Mouse (Mus musculus) bone marrow, adult 2 months (tissue): ENCODE measurements at regions not wholly inside any gene's neighbourhood (a gene's known extent, or its start where the extent isn't known, plus 50 kb on each side); places are given as distances from the start of the nearest gene placed in this dataset.

ENCODE experiments used
- CTCF ChIP-seq: fragments of 200-500 bp; IDR thresholded peaks from 2 replicates; pipeline ENCODE4 v1.5.1; 2011; ENCODE audit warnings: low read length, control low read depth; ENCODE audit not compliant: control insufficient read depth, insufficient read depth
- POLR2A ChIP-seq: fragments of 200-500 bp; IDR thresholded peaks from 2 replicates; pipeline ENCODE4 v1.6.1; 2011; ENCODE audit warnings: low read depth, mild to moderate bottlenecking, control low read depth, low read length, borderline replicate concordance; ENCODE audit not compliant: control insufficient read depth

GRCm38 (mm10) chr10:56956728-56957127, 529.5 kb upstream of the Hsf2 start:
- TF ChIP-seq CTCF = no peak
- TF ChIP-seq POLR2A = no peak
